Mouse (Mus musculus): ENCODE data around the gene Batf3.
A peak's percentile ranks its signal among the peaks of the same experiment; 100 is the strongest.
"Not testable (repeated sequence)": the region's sequence is repeated elsewhere in the genome, so short reads cannot be mapped to it uniquely, and the experiment has no call there.

Batf3 gene

GRCm38 (mm10) chr1:191132240-191132639 lies 34.6 kb downstream of the Batf3 start:
- no peak for DNase-seq (ENCODE audit: low spot score)

DNA sequence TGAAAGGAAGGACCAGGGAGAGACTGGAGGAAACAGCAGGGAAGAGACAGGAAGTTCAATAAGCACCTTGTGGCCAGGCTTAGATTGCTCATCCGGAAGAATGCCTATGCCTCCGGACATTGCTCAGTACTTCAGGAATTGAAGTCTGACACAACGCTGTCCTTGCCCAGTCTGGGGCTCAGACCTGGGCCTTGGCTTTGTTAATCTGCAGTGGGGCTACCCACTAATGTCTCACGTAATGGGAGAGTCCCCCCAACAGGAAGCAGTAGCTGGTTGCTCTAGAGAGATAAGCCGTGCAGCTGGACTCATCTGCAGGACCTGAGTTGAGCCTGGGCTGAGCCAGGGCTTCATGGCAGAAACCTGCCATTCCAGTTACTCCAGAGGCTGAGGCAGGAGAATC lies 35.3 kb downstream of the Batf3 start:
- DNase-seq (ENCODE audit: low spot score): no peak

- no peak for DNase-seq (ENCODE audit: low spot score)
Measured at GRCm38 (mm10) chr1:191135406-191135805, 37.8 kb downstream of the Batf3 start.

- DNase-seq (ENCODE audit: low spot score): no peak
Measured at GRCm38 (mm10) chr1:191138436-191138835, 40.8 kb downstream of the Batf3 start.

GRCm38 (mm10) chr1:191138874-191139495 lies 41.3 kb downstream of the Batf3 start:
- no peak for DNase-seq (ENCODE audit: low spot score)

DNA sequence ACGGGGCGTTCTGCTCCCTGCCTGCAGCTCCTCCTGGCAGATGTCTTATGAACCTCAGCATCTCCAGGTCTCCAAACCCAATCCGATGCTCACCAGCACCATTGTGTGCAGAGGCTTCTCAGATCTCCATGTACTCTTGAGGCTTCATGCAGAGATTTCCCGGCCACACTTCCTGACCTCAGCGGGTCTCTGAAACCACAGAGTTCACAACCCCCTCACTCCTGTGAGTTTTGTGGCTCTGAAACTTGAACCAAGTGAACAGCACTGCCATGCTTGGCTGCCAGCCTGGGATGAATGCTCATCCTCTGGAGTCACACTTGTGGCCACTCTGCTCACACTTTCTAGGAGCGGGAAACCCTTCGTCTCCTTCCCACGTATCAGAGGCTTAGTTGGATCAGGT lies 43.3 kb downstream of the Batf3 start:
- no peak for DNase-seq (ENCODE audit: low spot score)

- DNase-seq (ENCODE audit: low spot score): not testable (repeated sequence)
Measured at GRCm38 (mm10) chr1:191149489-191149888, 51.8 kb downstream of the Batf3 start.

- DNase-seq (ENCODE audit: low spot score): no peak
Measured at GRCm38 (mm10) chr1:191150924-191151605, 53.4 kb downstream of the Batf3 start.

- DNase-seq (ENCODE audit: low spot score): peak; percentile 79
Measured at GRCm38 (mm10) chr1:191153052-191153451, 55.4 kb downstream of the Batf3 start.

GRCm38 (mm10) chr1:191154314-191154713 lies 56.7 kb downstream of the Batf3 start:
- no peak for DNase-seq (ENCODE audit: low spot score)
